Mouse (Mus musculus) urinary bladder, postnatal 14 days (tissue): ENCODE results near the gene Rbfox2.
A peak's percentile ranks its signal among the peaks of the same experiment; 100 is the strongest.

Experiments used
- DNase-seq: peaks from one replicate; pipeline ENCODE4 v3.0.0; 2021; ENCODE audit warnings: low spot score

The Rbfox2 gene

GRCm38 (mm10) chr15:77099756-77100155, 207.0 kb downstream of the Rbfox2 start:
- no peak for DNase-seq

GRCm38 (mm10) chr15:77097358-77097757, 209.4 kb downstream of the Rbfox2 start:
- DNase-seq: no peak

GRCm38 (mm10) chr15:77095216-77095615, 211.6 kb downstream of the Rbfox2 start:
- DNase-seq: no peak

DNA sequence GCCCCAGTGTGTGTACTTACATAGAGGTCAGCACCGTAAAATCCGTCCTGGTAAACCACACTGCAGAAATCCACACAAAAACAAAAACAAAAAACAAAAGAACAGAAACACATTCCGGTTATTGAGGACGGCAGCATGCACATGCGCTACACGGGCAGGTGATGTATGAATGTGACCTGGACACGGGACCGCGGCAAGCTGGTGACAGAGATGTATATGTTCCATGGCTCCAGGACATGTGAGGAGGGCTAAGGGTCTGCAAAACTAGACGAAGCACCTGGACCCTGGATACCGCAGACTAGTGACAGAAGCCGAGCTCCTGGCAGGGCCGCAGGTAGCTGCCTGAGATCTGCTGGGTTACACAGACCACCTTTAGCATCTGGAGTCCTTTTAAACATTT, 212.4 kb downstream of the Rbfox2 start:
- no peak for DNase-seq

DNA sequence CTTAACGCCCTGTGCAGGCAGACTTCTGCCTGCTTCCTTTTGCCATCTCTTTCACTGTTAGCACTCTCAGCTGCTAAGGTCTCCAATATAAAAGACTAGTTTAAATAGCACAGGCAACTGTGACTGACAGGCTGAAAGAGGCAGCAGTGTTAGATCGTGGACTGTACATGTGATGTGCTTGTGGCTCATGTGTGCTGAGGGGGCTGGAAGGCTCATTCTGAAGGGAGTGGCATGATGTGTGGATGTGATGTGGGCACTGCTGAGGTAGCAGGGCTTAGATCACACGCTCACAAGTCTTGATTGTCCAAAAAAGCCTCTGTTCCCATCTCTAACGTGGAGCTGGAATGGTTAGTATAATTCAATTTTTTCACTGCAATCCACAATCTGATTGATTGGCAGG, 215.4 kb downstream of the Rbfox2 start:
- DNase-seq: no peak

- no peak for DNase-seq
Measured at GRCm38 (mm10) chr15:77090531-77090930, 216.3 kb downstream of the Rbfox2 start.

- no peak for DNase-seq
Measured at GRCm38 (mm10) chr15:77089249-77089648, 217.6 kb downstream of the Rbfox2 start.

GRCm38 (mm10) chr15:77086488-77086887, 220.3 kb downstream of the Rbfox2 start:
- no peak for DNase-seq

DNA sequence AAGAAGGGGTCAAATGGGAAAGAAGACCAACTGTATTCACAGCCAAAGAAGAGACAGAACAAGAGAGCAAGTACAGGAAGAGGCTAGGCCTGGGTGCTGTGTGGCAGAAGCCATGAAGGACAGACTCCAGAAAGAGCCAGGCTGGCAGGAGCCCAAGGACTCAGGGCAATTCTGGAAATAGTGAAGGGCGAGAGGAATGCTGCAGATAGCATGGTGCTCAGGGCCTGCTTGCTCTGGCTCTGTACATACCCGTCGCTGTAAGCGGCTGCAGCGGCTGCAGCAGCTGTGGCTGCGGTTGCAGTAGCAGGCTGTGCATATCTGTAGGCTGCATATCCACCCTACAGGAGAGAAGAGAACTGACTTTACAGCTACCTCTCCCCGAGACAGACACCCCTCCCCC, 221.0 kb downstream of the Rbfox2 start:
- DNase-seq: no peak

DNA sequence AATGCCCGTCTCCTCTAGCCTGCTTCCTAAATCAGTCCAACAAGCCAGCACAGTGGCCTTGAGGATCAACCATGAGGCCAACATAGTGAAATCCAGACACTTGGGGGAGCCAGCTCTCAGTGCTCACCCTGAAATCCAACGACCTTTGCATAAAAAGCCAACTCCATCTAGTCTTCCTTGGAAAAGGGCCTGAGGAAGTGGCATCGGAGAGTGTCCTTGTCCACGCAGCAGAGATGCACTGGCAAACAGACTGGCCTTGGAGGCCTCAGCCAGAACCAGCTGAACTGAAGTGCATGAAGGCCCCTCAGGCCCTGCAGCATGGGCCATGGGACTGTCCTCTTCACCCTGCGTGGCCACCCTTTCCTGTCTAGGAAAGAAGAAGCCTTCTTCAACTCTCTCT, 225.3 kb downstream of the Rbfox2 start:
- DNase-seq: no peak

DNA sequence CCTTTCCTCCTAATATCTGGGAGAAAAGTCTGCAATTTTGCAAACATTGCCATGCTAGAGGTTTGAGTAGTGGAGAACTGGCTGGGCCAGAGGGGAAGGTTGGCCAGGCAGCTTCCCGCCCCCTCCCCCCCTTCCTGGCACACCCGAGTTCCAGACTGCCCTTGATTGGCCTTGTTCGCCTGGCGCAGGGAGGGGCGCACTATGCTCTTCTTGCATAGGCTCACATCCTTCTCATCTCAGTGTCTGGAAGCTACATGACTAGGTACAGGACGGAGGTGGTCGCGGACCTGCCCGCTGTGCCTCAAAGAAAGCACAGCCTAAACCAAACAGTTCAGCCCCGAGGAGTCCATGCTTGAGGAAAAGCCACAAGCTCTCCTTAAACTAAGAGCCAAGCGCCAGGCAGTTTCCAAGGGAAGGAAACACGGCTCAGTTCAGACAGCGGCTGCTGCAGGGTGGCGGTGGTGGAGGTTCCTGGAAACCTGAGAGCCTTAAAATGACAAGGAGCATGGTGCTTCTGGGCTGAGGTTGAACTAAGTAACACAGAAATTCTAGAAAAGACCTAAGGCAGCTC, 226.0 kb downstream of the Rbfox2 start:
- DNase-seq: no peak

DNA sequence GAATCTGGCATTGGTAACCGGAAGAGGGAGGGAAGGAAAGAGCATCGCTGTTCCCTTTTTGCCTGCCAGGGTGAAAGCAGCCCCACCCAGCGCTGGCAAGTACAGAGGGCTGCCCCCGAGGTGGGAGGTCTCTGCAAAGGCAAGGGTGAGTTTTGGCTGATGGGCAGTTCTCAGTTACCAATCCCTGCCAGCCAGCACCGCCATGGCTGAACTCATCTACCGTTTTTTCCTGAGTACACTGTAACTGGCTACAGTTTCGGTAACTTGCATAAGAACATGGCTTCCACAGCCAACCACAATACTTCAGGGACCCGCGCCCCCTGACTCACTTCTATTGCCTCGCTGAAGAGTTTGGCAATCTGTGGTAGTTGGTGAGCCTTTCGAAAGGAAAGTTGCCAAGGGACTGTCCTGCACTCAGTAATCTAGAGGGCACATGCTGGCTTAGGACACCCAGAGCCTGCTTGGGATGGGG, 226.9 kb downstream of the Rbfox2 start:
- no peak for DNase-seq

DNA sequence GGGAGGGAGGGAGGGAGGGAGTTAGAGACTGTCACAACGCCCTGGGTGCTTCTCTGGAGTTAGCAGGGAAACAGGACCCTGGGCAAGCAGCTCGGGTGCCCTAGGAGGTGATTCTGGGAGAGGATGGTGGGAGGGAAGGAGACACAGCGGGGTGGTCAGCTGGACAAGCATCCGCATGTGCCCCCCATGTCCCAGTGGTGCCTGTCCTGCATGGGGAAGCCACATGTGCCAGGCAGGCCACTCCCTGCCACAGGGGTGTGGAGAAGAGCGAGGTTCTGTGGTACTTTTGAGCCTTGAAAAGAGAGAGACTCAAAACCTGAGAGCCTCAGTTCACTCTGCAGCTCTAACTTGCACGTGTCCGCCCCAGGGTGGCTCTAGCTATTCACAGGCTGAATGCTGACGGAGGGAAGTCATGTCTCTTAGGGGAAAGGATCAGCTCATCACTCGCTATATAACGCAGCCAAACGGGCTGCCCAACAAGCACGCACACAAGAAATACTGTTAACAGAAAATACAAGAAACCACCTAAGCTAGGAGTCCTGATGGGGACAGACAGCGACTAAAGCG, 227.5 kb downstream of the Rbfox2 start:
- DNase-seq: no peak

GRCm38 (mm10) chr15:77078786-77079185, 228.0 kb downstream of the Rbfox2 start:
- no peak for DNase-seq

DNA sequence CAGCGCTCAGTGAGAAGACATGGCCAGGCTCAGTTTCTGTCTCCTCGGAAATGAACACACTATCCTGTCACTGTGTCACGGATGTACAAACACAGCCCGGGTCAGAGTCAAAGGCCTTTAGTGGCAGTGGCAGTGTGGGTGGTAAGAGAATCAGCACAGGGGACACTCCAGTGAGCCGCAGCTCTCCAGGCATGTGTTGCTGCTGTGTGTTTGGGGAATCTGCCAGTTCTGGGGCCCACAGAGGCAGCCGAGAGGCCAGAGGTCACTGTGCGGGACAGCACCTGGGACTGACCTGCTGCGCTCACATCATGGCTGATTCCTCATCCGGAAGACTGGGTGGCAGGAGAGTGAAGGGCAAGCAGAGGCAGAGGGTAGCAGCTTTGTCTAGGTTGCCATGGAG, 228.9 kb downstream of the Rbfox2 start:
- DNase-seq: no peak

DNA sequence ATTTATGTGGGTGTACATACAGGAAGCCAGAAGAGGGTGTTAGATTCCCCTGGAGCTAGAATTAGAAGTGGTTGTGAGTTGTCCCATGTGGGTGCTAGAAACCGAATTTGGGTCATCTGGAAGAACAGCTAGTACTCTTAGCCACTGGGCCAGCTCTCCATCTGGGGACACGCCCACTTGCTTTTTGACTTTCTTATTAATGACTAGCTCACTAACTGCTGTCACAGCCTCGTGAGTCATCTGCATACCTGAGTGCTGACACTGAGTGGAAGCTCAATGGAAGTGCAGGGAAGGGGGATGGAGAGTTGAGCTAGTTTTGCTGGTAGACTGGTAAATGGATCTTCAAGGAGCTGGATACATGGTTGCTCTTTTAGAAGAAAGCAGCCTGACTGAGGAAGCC, 230.3 kb downstream of the Rbfox2 start:
- no peak for DNase-seq

- DNase-seq: no peak
Measured at GRCm38 (mm10) chr15:77072556-77073163, 234.1 kb downstream of the Rbfox2 start.

GRCm38 (mm10) chr15:77071501-77071900, 235.3 kb downstream of the Rbfox2 start:
- no peak for DNase-seq

DNA sequence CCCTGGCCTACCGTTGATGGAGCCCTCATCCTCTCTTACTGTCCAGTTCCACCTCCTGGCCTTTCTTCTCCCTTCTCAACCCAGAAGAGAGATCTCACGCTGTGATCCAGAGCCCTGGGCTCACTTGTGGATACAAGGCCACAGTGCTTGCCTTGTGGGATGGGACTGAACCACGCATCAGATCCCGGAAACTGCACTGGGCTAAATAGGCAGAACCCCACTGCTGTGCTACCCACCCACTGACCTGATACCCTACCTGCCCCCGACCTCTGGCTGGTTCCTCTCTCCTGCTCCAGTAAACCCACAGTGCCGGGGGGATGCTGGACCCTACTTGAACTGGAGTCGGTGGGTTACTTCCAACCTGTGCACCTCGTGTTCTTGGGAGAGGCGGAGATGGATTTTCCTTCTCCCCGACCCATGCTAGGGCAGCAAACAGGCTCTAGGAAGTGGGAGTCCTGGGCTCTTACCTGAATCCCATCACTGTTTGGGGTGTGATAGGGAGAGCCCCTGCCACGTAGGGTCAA, 236.0 kb downstream of the Rbfox2 start:
- no peak for DNase-seq

GRCm38 (mm10) chr15:77069019-77069418, 237.8 kb downstream of the Rbfox2 start:
- no peak for DNase-seq

DNA sequence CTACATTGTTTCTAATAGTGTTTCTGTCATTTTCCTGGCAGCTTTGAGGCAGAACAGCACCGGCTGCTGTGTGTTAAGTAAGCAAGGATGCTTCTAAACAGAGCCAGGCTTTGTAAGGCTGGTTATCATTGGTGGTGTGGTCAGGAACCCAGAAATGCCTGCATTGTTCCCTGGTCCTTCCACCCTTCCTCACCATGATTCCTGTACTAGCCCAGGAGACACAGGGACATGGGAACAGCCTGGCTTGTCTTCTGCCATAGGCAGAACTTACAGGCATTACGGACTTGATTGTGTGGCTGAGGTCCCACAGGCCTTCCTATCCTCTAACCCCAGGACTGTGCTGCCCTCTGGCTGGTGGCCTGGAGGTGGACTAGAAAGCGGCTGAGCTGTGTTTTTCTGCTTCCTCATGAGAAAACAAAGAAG, 238.4 kb downstream of the Rbfox2 start:
- DNase-seq: peak; percentile 36

DNA sequence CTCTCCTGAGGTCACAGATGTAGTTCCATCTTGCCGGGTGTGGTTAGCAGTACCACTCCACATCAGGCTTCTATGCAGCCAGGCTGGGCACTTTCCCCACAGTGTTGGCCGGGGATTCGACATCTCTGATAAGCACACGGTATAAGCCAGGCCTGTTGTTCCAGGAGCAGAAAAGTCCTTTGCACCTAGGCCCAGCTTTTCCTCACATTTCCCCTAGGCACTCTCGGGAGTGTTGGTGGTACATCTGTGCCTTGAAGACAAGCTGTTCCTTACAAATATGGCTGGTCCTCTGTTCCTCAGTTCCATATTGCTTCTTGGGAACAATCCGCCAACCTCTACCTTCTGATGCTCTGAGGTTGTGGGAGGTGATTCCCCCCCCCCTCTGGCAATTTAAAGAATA, 240.6 kb downstream of the Rbfox2 start:
- no peak for DNase-seq

DNA sequence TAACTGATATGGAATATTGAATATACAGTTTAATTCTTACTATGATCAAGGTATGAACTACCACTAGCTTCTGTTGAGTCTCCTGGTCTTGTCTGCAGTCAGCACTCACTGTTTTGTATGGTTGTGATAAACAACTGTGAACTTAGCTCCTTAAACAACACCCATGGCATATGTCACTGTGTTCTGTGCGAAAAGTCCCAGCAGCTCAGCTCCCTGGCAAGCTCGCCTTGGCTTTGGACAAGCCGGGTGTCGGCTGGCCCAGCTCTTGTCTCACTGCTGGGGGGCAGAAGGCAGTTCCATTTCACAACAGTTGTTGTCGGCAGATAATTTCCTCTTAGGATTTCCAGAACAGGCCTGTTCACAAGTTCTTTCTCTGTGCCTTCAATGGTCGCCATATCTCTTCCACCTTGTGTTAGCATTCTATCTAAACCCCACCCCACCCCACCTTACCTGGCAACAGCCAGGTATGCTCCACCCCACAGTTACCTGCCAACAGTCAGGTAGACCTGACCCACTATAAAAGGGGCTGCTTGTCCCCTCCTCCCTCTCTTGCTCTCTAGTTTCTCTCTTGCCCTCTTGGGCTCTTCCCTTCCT, 241.4 kb downstream of the Rbfox2 start:
- no peak for DNase-seq
